Mouse (Mus musculus) splenic B cell, adult 2 months (primary cell): ENCODE data around the gene Mrgprx1.
A peak's percentile ranks its signal among the peaks of the same experiment; 100 is the strongest.

Experiments used
- DNase-seq: peaks from one replicate; pipeline ENCODE4 v3.0.0-alpha.2; 2011; ENCODE audit warnings: low read depth, low spot score
- H3K27me3 ChIP-seq: 2 replicates; pipeline ENCODE4 v1.6.1; 2012; ENCODE audit warnings: mild to moderate bottlenecking, low read length, moderate library complexity, mixed read lengths; ENCODE audit not compliant: control insufficient read depth, poor library complexity, insufficient read depth, severe bottlenecking
- H3K36me3 ChIP-seq: 2 replicates; pipeline ENCODE4 v1.6.1; 2012; ENCODE audit warnings: mild to moderate bottlenecking, low read length, moderate library complexity, mixed read lengths; ENCODE audit not compliant: control insufficient read depth, poor library complexity, insufficient read depth, severe bottlenecking

Mrgprx1 gene

DNA sequence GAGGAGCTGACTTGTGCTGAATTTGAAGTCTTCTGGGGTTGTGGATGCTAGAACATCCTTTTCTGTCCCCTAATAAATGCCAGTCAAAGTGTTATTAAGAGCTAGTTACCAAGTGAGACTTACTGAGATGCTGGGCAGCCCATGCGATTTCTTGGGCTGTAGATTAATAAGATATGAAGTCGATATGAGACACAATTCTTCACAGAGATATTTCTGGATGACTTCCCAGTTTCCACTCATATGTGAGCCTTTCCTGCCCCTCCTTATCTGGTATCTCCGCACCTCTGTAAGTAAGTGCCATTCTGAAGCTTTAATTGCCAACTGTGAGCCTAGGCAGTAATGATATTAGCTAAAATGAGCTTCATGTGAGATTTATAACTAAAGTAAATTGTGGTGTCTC is at the start of gene Mrgprx1:
Gene Mrgprx1 (minus strand): TSS at position 101 of the 400 bp plus-strand sequence.
- H3K36me3 ChIP-seq = no peaks in the 10 kb centered on the region
- H3K27me3 ChIP-seq = no peaks in the 10 kb centered on the region
- DNase-seq = no peak

DNA sequence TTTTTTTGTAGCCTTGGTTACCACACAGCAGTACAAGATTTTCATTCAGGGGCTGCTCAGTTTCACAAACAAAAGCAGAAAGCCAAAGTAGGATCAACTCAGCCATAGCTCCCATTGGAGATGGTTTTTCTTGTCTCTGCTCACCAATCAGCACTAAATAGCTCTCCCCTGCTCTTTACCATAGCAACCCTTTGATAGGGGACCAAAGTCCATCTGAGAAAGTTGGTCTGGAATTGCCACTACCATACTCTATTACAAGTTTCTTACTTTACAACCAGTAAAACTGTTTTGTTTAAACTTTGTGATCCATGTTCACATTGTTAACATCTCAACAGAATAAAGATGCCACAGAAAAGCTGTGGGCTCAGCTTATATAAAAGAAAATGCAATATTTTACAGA is 48.1 kb upstream of the Mrgprx1 start:
- DNase-seq = no peak
- H3K27me3 ChIP-seq = no peaks in the 10 kb centered on the region
- no peaks in the 10 kb centered on the region for H3K36me3 ChIP-seq

DNA sequence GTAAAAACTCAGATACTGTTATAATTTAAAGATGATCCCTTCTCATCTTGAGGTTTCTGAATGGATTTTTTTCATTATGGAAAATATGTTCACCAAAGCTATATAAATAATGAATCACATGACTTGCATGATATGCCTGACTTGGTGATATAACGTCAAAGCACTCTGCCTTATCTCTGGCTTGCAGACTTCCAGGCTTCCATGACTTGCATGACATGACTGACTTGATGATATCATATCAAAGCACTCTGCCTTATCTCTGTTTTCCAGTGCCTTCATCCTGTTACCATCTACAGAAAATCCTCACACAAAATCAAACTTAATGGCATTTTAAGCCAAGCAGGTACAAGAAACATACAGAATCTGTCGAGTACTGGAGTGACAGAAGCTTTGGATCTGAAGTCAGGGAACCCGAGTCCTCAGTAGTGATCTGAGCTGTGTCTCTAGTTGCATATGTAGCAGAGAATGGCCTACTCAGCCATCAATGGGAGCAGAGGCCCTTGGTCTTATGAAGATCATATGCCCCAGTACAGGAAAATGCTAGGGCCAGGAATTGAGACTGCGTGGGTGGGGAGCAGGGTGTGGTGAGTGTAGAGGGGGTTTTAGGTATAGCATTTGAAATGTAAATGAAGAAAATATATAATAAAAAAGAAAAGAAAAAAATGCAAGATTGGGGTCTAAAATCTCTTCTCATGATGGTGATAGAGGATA is 19.2 kb upstream of the Mrgprx1 start:
- DNase-seq = no peak
- Histone ChIP-seq H3K27me3 (no peaks in the 10 kb centered on the region), H3K36me3 (no peaks in the 10 kb centered on the region)

DNA sequence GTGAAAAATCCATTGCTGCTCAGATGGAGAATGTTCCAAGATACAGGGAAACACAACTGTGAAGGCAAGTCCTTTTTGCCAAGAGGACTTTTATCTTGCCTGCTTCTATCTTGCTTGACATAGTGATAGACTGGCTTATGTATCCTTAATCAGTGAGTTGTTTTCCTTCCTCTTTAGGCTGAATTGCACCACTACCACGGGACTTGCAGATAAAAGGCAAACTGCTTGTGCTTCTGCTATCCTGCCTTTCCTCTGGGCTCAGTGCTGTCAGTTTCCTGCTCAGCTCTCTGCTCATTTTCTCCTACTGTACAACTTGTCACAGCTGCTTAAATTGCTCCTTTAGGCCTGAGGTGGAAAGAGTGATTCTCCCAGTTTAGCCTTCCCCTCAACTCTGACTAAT is 16.6 kb upstream of the Mrgprx1 start:
- no peaks in the 10 kb centered on the region for H3K36me3 ChIP-seq
- DNase-seq = no peak
- H3K27me3 ChIP-seq = no peaks in the 10 kb centered on the region

DNA sequence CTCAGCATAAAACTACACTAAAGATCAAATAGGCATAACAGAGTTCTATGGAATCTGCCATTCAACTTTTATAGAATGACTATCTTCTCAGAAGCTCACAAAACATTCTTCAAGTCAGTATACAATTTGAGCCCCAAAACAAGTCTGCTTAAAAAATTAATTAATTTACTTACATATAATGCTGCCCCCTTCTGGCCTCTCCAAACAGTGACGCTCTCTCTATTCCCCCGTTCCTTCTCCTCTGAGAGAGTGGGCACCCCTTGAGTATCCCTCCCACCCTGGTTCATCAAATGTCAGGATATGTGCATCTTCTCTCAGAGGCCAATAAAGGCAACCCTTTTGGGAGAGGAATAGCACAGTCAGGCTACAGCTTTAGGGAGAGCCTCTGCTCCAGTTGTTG is 9.5 kb downstream of the Mrgprx1 start:
- H3K27me3 ChIP-seq = no peaks in the 10 kb centered on the region
- no peaks in the 10 kb centered on the region for H3K36me3 ChIP-seq
- DNase-seq = no peak

DNA sequence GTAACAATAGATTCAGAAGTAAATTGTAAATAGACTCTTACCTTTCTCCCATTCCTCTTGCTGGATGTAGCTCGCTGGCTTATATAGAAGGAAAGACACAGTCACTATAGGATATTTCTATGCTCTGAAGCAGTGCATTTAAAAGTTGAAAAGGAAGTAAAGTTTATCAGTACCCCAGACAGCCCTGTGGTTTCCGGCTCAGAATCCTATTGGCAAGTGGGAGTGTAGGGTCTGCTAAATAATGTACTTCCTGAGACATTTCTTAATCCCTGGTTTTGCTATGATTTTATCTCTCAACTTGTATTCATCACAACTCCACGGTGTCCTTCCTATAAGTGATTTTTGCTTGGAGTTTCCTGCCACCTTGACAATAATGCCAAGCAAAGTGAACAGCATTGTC is 31.7 kb downstream of the Mrgprx1 start:
- H3K27me3 ChIP-seq = no peaks in the 10 kb centered on the region
- no peak for DNase-seq

DNA sequence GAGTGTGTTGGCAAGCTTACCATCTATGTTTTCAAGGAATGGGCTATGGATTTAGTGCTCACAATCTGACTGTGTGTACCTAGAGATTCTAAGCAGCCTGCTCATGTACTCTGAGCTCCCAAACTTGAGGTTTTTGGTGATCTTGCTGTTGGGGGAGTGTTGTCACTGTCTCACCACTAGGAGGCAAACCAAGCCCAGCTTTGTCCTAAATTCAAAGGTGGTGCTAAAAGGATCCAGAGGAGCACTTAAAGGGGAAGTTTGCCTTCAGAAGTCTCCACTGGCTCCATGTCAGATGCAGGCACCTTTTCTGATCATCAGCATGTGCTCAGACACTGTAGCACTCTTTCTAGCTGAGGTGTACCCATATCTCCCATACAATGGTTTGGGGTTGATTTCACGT is 40.6 kb downstream of the Mrgprx1 start:
- DNase-seq = peak; percentile 3
- H3K36me3 ChIP-seq = no peaks in the 10 kb centered on the region

More for the DNA sequence above, 31.7 kb downstream of the Mrgprx1 start:
- H3K36me3 ChIP-seq = no peaks in the 10 kb centered on the region

DNA sequence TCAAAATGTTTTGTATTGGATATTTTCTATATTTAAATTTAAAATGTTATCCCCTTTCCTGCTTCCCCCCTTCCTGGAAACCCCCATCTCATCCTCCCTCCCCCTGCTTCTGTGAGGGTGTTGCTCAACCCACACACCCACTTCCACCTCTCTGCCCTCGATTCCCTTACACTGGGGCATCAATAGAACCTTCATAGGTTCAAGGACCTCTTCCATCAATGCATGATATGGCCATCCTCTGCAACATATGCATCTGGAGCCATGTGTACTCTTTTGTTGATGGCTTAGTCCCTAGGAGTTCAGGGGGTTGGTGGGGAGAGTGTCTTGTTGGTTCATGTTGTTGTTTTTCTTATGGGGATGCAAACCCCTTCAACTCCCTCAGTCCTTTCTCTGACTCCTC is 45.4 kb downstream of the Mrgprx1 start, which contains the start of gene Mrgpra4:
Gene Mrgpra4 (minus strand): TSS at position 101 of the 400 bp plus-strand sequence.
- no peaks in the 10 kb centered on the region for H3K36me3 ChIP-seq

More for the DNA sequence above, 40.6 kb downstream of the Mrgprx1 start:
- H3K27me3 ChIP-seq = no peaks in the 10 kb centered on the region

More for the DNA sequence above, 45.4 kb downstream of the Mrgprx1 start, which contains the start of gene Mrgpra4:
- no peaks in the 10 kb centered on the region for H3K27me3 ChIP-seq
- DNase-seq = no peak
